Mouse (Mus musculus) limb, embryonic 10.5 days (tissue): Measurements from ENCODE around the gene Gm29735. TPM values are rescaled to one million over a fixed set of nuclear protein-coding genes. Genes with fewer than 3 reads are reported as not detected.

ENCODE experiments used
- polyA plus RNA-seq: library from polyadenylated mRNA; unstranded; fragments of >200 nt; fragmentation: Nextera tagmentation; extraction: Ambion mirVana; gene quantifications from 2 replicates; pipeline ENCODE4 v1.2.1, GENCODE M21; 2016

Gm29735 gene
- polyA plus RNA-seq, 1 experiment from 2014 or later = not detected

Other genes with a start within 250 kb of the Gm29735 start
- gene Tollip, start 238.6 kb downstream of the Gm29735 start, polyA plus RNA-seq = 41.1 and 45.7 TPM in 2 replicates
- gene Brsk2, start 207.4 kb downstream of the Gm29735 start, polyA plus RNA-seq = 0.43 and 0.64 TPM in 2 replicates
- gene Mob2, start 96.0 kb downstream of the Gm29735 start, polyA plus RNA-seq = 67.8 and 74.4 TPM in 2 replicates
- 0.26 and 0.34 TPM in 2 replicates for gene Dusp8, start 61.3 kb downstream of the Gm29735 start, polyA plus RNA-seq
- gene Gm45618, start 36.4 kb downstream of the Gm29735 start, polyA plus RNA-seq = not detected in 2 replicates
- gene Gm39115, start 21.1 kb downstream of the Gm29735 start, polyA plus RNA-seq = not detected in 2 replicates
- not detected in 2 replicates for gene Gm45337, start 12.5 kb downstream of the Gm29735 start, polyA plus RNA-seq
- not detected in 2 replicates for gene Gm4553, start 8.6 kb upstream of the Gm29735 start, polyA plus RNA-seq
- gene Krtap5-2, start 18.9 kb upstream of the Gm29735 start, polyA plus RNA-seq = not detected in 2 replicates
- gene Gm10153, start 33.3 kb upstream of the Gm29735 start, polyA plus RNA-seq = not detected in 2 replicates
- not detected in 2 replicates for gene Krtap5-3, start 44.3 kb upstream of the Gm29735 start, polyA plus RNA-seq
- gene Gm7579, start 54.7 kb upstream of the Gm29735 start, polyA plus RNA-seq = not detected in 2 replicates
- gene Krtap5-5, start 72.9 kb upstream of the Gm29735 start, polyA plus RNA-seq = not detected in 2 replicates
- gene Gm40460, start 84.0 kb upstream of the Gm29735 start, polyA plus RNA-seq = not detected in 2 replicates
- not detected in 2 replicates for gene Gm2431, start 101.2 kb upstream of the Gm29735 start, polyA plus RNA-seq
- not detected in 2 replicates for gene Gm4559, start 117.2 kb upstream of the Gm29735 start, polyA plus RNA-seq
- gene Krtap5-1, start 140.0 kb upstream of the Gm29735 start, polyA plus RNA-seq = not detected in 2 replicates
- not detected in 2 replicates for gene Krtap5-4, start 146.4 kb upstream of the Gm29735 start, polyA plus RNA-seq
- gene Ifitm10, start 216.6 kb upstream of the Gm29735 start, polyA plus RNA-seq = 0.53 and 0.73 TPM in 2 replicates
- 0.63 and 1.1 TPM in 2 replicates for gene Gm49369, start 225.6 kb upstream of the Gm29735 start, polyA plus RNA-seq
- 121 and 132 TPM in 2 replicates for gene Ctsd, start 230.9 kb upstream of the Gm29735 start, polyA plus RNA-seq